Mouse (Mus musculus) midbrain, embryonic 11.5 days (tissue): ENCODE results near the gene Mydgf. TPM values are rescaled to one million over a fixed set of nuclear protein-coding genes. Genes with fewer than 3 reads are reported as not detected.

Source experiments
- ATAC-seq: fragments of 200-750 bp; cut with Nextera tagmentation; 2 replicates; pipeline ENCODE4 v1.8.0; 2017; ENCODE audit warnings: moderate TSS enrichment, moderate library complexity; ENCODE audit not compliant: low FRiP score
- DNase-seq: peaks from one replicate; pipeline ENCODE4 v3.0.0; 2015; ENCODE audit warnings: low spot score; ENCODE audit errors: missing footprints
- H3K27ac ChIP-seq: fragments of 300-500 bp; sonication (generic); 2 replicates; pipeline ENCODE4 v1.5.1; 2014; ENCODE audit warnings: low read depth, low read length
- H3K27me3 ChIP-seq: fragments of 300-500 bp; sonication (generic); 2 replicates; pipeline ENCODE4 v1.6.1; 2014; ENCODE audit warnings: mild to moderate bottlenecking, low read length, moderate library complexity, mixed read lengths; ENCODE audit not compliant: control insufficient read depth, insufficient read depth
- H3K36me3 ChIP-seq: fragments of 300-500 bp; sonication (generic); 2 replicates; pipeline ENCODE4 v1.6.1; 2014; ENCODE audit warnings: mild to moderate bottlenecking, low read length, moderate library complexity, mixed read lengths; ENCODE audit not compliant: control insufficient read depth, insufficient read depth
- H3K4me1 ChIP-seq: fragments of 300-500 bp; sonication (generic); 2 replicates; pipeline ENCODE4 v1.6.1; 2014; ENCODE audit warnings: low read length; ENCODE audit not compliant: control insufficient read depth, insufficient read depth
- H3K4me2 ChIP-seq: fragments of 300-500 bp; sonication (generic); 2 replicates; pipeline ENCODE4 v1.6.1; 2014; ENCODE audit warnings: mild to moderate bottlenecking, moderate library complexity
- H3K4me3 ChIP-seq: fragments of 300-500 bp; sonication (generic); 2 replicates; pipeline ENCODE4 v1.5.1; 2014; ENCODE audit warnings: low read depth, low read length
- H3K9ac ChIP-seq: fragments of 300-500 bp; sonication (generic); 2 replicates; pipeline ENCODE4 v1.6.1; 2014; ENCODE audit warnings: low read length
- H3K9me3 ChIP-seq: fragments of 300-500 bp; sonication (generic); 2 replicates; pipeline ENCODE4 v1.6.1; 2016; ENCODE audit warnings: low read length; ENCODE audit not compliant: control insufficient read depth
- WGBS: fragments of 180-500 bp; shearing (Covaris S2); extraction: QIAGEN DNeasy Blood & Tissue Kit; methylation state at CpG from one replicate; pipeline ENCODE4 v1.1.7; 2014; 5-methylcytosine and 5-hydroxymethylcytosine counted together
- polyA plus RNA-seq: library from polyadenylated mRNA; unstranded; fragments of >200 nt; fragmentation: Nextera tagmentation; extraction: Ambion mirVana; gene quantifications from 2 replicates; pipeline ENCODE4 v1.2.1, GENCODE M21; 2014

Mydgf gene
- polyA plus RNA-seq, 1 experiment from 2014 or later: 57.7 TPM

GRCm38 (mm10) chr17:56201642-56202041 is 17.9 kb upstream of the Mydgf start:
- no peak overlapping the region for H3K9ac ChIP-seq
- no peak overlapping the region for H3K4me3 ChIP-seq
- H3K4me1 ChIP-seq: no peaks in the 10 kb centered on the region
- 66% methylated on average over 3 of the region's 3 CpGs for WGBS
- H3K36me3 ChIP-seq: peaks cover 45% of the 10 kb centered on the region
- no peaks in the 10 kb centered on the region for H3K9me3 ChIP-seq
- H3K27me3 ChIP-seq: no peaks in the 10 kb centered on the region
- no peak overlapping the region for H3K4me2 ChIP-seq
- ATAC-seq (no peak), DNase-seq (no peak)
- H3K27ac ChIP-seq: no peak overlapping the region

GRCm38 (mm10) chr17:56200586-56200985 is 16.9 kb upstream of the Mydgf start:
- no peaks in the 10 kb centered on the region for H3K9me3 ChIP-seq
- DNase-seq: peak; percentile 86
- H3K36me3 ChIP-seq: peaks cover 42% of the 10 kb centered on the region
- no peak for ATAC-seq
- H3K4me2 ChIP-seq: no peak overlapping the region
- no peak overlapping the region for H3K27ac ChIP-seq
- no peak overlapping the region for H3K9ac ChIP-seq
- H3K4me3 ChIP-seq: no peak overlapping the region
- 85% methylated on average over 9 of the region's 9 CpGs for WGBS
- H3K4me1 ChIP-seq: no peaks in the 10 kb centered on the region
- no peaks in the 10 kb centered on the region for H3K27me3 ChIP-seq

GRCm38 (mm10) chr17:56196860-56197259 is 13.1 kb upstream of the Mydgf start:
- no peaks in the 10 kb centered on the region for H3K9me3 ChIP-seq
- WGBS: 63% methylated on average over 2 of the region's 2 CpGs

GRCm38 (mm10) chr17:56194765-56195164 is 11.0 kb upstream of the Mydgf start:
- no peaks in the 10 kb centered on the region for H3K4me1 ChIP-seq
- peaks cover 29% of the 10 kb centered on the region for H3K36me3 ChIP-seq
- H3K9me3 ChIP-seq: no peaks in the 10 kb centered on the region
- ATAC-seq (no peak), DNase-seq (no peak)
- 86% methylated on average over 13 of the region's 13 CpGs for WGBS
- H3K27ac ChIP-seq: no peak overlapping the region
- H3K9ac ChIP-seq: no peak overlapping the region
- H3K4me2 ChIP-seq: no peak overlapping the region
- H3K4me3 ChIP-seq: no peak overlapping the region
- H3K27me3 ChIP-seq: no peaks in the 10 kb centered on the region

More at GRCm38 (mm10) chr17:56196860-56197259, 13.1 kb upstream of the Mydgf start:
- Histone ChIP-seq H3K4me2 (no peak overlapping the region), H3K4me3 (no peak overlapping the region), H3K36me3 (peaks cover 31% of the 10 kb centered on the region), H3K27ac (no peak overlapping the region), H3K27me3 (no peaks in the 10 kb centered on the region), H3K9ac (no peak overlapping the region), H3K4me1 (no peaks in the 10 kb centered on the region)
- no peak for DNase-seq
- no peak for ATAC-seq

- ATAC-seq (no peak), DNase-seq (no peak)
- Histone ChIP-seq H3K4me2 (no peak overlapping the region), H3K36me3 (peaks cover 29% of the 10 kb centered on the region), H3K4me1 (no peaks in the 10 kb centered on the region), H3K4me3 (no peak overlapping the region), H3K27ac (no peak overlapping the region), H3K9ac (no peak overlapping the region), H3K27me3 (no peaks in the 10 kb centered on the region), H3K9me3 (no peaks in the 10 kb centered on the region)
- 94% methylated on average over 12 of the region's 12 CpGs for WGBS
Observed at GRCm38 (mm10) chr17:56194357-56194756, 10.6 kb upstream of the Mydgf start.

GRCm38 (mm10) chr17:56191266-56191665 is 7.5 kb upstream of the Mydgf start:
- Histone ChIP-seq H3K9ac (no peak overlapping the region), H3K9me3 (no peaks in the 10 kb centered on the region), H3K4me2 (no peak overlapping the region), H3K27ac (no peak overlapping the region), H3K4me3 (no peak overlapping the region), H3K27me3 (no peaks in the 10 kb centered on the region), H3K36me3 (peaks cover 18% of the 10 kb centered on the region), H3K4me1 (no peaks in the 10 kb centered on the region)
- DNase-seq (no peak), ATAC-seq (no peak)
- 90% methylated on average over 6 of the region's 6 CpGs for WGBS

GRCm38 (mm10) chr17:56185281-56186141 is 1.8 kb upstream of the Mydgf start:
- Histone ChIP-seq H3K9ac (0 out of 2 replicates have a peak overlapping the region, but pooled peaks have one; percentile 7), H3K36me3 (peaks cover 9% of the 10 kb centered on the region; the same call in 1 of the 2 replicates), H3K9me3 (no peaks in the 10 kb centered on the region), H3K27me3 (no peaks in the 10 kb centered on the region), H3K4me1 (peaks cover 10% of the 10 kb centered on the region), H3K4me2 (no peak overlapping the region), H3K4me3 (no peak overlapping the region), H3K27ac (peak overlapping the region; percentile 81)
- ATAC-seq (peak; percentile 36), DNase-seq (peak; percentile 83)
- 49% methylated on average over 11 of the region's 11 CpGs for WGBS

GRCm38 (mm10) chr17:56182975-56183657 is 604 bp downstream of the Mydgf start:
- Histone ChIP-seq H3K4me2 (peak overlapping the region; percentile 79), H3K4me1 (peaks cover 10% of the 10 kb centered on the region), H3K4me3 (peak overlapping the region; percentile 70), H3K9me3 (no peaks in the 10 kb centered on the region), H3K27me3 (no peaks in the 10 kb centered on the region), H3K9ac (peak overlapping the region; percentile 76), H3K27ac (no peak overlapping the region), H3K36me3 (peaks cover 14% of the 10 kb centered on the region; the same call in 1 of the 2 replicates)
- peak; percentile 31 for ATAC-seq
- peak; percentile 84 for DNase-seq
- WGBS: 4% methylated on average over 14 of the region's 14 CpGs

GRCm38 (mm10) chr17:56175416-56175815 is 8.3 kb downstream of the Mydgf start:
- no peak overlapping the region for H3K9ac ChIP-seq
- no peak overlapping the region for H3K4me2 ChIP-seq
- H3K27me3 ChIP-seq: no peaks in the 10 kb centered on the region
- no peak for DNase-seq
- H3K9me3 ChIP-seq: no peaks in the 10 kb centered on the region
- WGBS: 98% methylated on average over 3 of the region's 3 CpGs
- no peak overlapping the region for H3K4me3 ChIP-seq
- no peak overlapping the region for H3K27ac ChIP-seq
- peaks cover 6% of the 10 kb centered on the region for H3K4me1 ChIP-seq
- ATAC-seq: no peak
- peaks cover 20% of the 10 kb centered on the region for H3K36me3 ChIP-seq
